ENCODE assay signal across 8 mouse cellular contexts in genomic region chr11:65787421-65788151, GRCm38 (mm10). TPM values are rescaled to one million over a fixed set of nuclear protein-coding genes. Genes with fewer than 3 reads are reported as not detected.
DNase-seq lines count a peak whose midpoint lies in the region; ATAC-seq and TF ChIP-seq lines count a peak whose summit lies in the region.

No protein-coding gene starts in this region.

- H3K36me3 ChIP-seq in heart, embryonic 12.5 days: 0 out of 2 replicates have a peak, but pooled peaks cover 3% of the 10 kb centered on the region
- H3K36me3 ChIP-seq in limb, embryonic 12.5 days: no peaks in the 10 kb centered on the region
- H3K36me3 ChIP-seq in myocyte (ENCODE audit: control insufficient read depth, insufficient read depth): no peaks in the 10 kb centered on the region

- peak overlapping the region; percentile 60 for H3ac ChIP-seq in myocyte (ENCODE audit: control insufficient read depth, insufficient read length)

- H3K79me2 ChIP-seq in myocyte (ENCODE audit: control insufficient read depth, insufficient read depth): peaks cover 50% of the 10 kb centered on the region

- TF ChIP-seq POLR2A in myocyte (IDR thresholded peaks at IDR 0.05; ENCODE audit: insufficient read length, low read depth): no peak

- H3K4me1 ChIP-seq in heart, embryonic 12.5 days (replicated peaks): peaks cover 10% of the 10 kb centered on the region
- peaks cover 11% of the 10 kb centered on the region for H3K4me1 ChIP-seq in limb, embryonic 12.5 days (replicated peaks)

- peak overlapping the region; percentile 86 for H3K4me2 ChIP-seq in heart, embryonic 12.5 days
- H3K4me2 ChIP-seq in limb, embryonic 12.5 days: peak overlapping the region; percentile 75
- H3K4me2 ChIP-seq in myocyte (ENCODE audit: low read depth): peak overlapping the region; percentile 73

- WGBS in heart, embryonic 12.5 days: under 1% methylated on average over 58 of the region's 71 CpGs
- under 1% methylated on average over 71 of the region's 71 CpGs for WGBS in limb, embryonic 12.5 days

- H3K27me3 ChIP-seq in heart, embryonic 12.5 days (replicated peaks): no peaks in the 10 kb centered on the region
- no peaks in the 10 kb centered on the region for H3K27me3 ChIP-seq in limb, embryonic 12.5 days
- no peaks in the 10 kb centered on the region for H3K27me3 ChIP-seq in myocyte (ENCODE audit: control insufficient read depth, insufficient read depth, insufficient read length)

- H3K9me3 ChIP-seq in heart, embryonic 12.5 days (replicated peaks): no peaks in the 10 kb centered on the region
- H3K9me3 ChIP-seq in limb, embryonic 12.5 days: no peaks in the 10 kb centered on the region

- H3K27ac ChIP-seq in heart, embryonic 12.5 days (ENCODE audit: poor library complexity, severe bottlenecking): peak overlapping the region; percentile 80
- H3K27ac ChIP-seq in limb, embryonic 12.5 days: peak overlapping the region; percentile 93

- no peak for DNase-seq in heart, adult 9 months (ENCODE audit: low spot score in 2 of 2)
- peak; percentile 49 for DNase-seq in 3134 (ENCODE audit: extremely low read depth, insufficient read length, low spot score)
- peak; percentile 41 for DNase-seq in MN1 (ENCODE audit: low spot score)
- no peak for DNase-seq in frontal cortex, adult 2 months (ENCODE audit: extremely low spot score in 1 of 2, low spot score in 1 of 2)

- peak; percentile 83 for ATAC-seq in heart, embryonic 12.5 days (ENCODE audit: insufficient number of reproducible peaks, low FRiP score)
- peak; percentile 55 for ATAC-seq in erythroid progenitor cell, adult 5-6 weeks (replicated peaks; ENCODE audit: low FRiP score, poor library complexity, severe bottlenecking)
- ATAC-seq in limb, embryonic 12.5 days (ENCODE audit: insufficient number of reproducible peaks, insufficient read depth, low FRiP score, low TSS enrichment, low read depth): peak; percentile 84

- H3K4me3 ChIP-seq in heart, embryonic 12.5 days: peak overlapping the region; percentile 90
- peak overlapping the region; percentile 97 for H3K4me3 ChIP-seq in limb, embryonic 12.5 days (replicated peaks)
- peak overlapping the region; percentile 40 for H3K4me3 ChIP-seq in myocyte

- peak overlapping the region; percentile 95 for H3K9ac ChIP-seq in heart, embryonic 12.5 days
- peak overlapping the region; percentile 99 for H3K9ac ChIP-seq in limb, embryonic 12.5 days (replicated peaks)

TF ChIP-seq in myocyte, 11 proteins besides CTCF, POLR2A, EP300 and RAD21:
- TF ChIP-seq MYOG (IDR thresholded peaks at IDR 0.05; ENCODE audit: control insufficient read depth in 1 of 3, insufficient read depth in 1 of 3, insufficient read length in 2 of 3, low read depth in 2 of 3) (no peak), TCF3 (IDR thresholded peaks at IDR 0.05; ENCODE audit: insufficient read length, low read depth) (no peak), POLR2AphosphoS2 (IDR thresholded peaks at IDR 0.05; ENCODE audit: insufficient read length, low read depth) (no peak), MYOD1 (IDR thresholded peaks at IDR 0.05; ENCODE audit: control insufficient read depth in 1 of 3, insufficient read length in 2 of 3, low read depth in 2 of 3) (no peak), E2F4 (IDR thresholded peaks at IDR 0.05; ENCODE audit: insufficient read depth) (no peak), REST (IDR thresholded peaks at IDR 0.05; ENCODE audit: insufficient read depth, insufficient read length) (no peak), CEBPB (IDR thresholded peaks at IDR 0.05; ENCODE audit: insufficient read depth, poor library complexity, severe bottlenecking) (no peak), USF1 (IDR thresholded peaks at IDR 0.05; ENCODE audit: low read depth) (no peak), MAX (IDR thresholded peaks at IDR 0.05; ENCODE audit: low read depth) (no peak), SRF (IDR thresholded peaks at IDR 0.05; ENCODE audit: control insufficient read depth, insufficient read length, low read depth) (no peak), TCF12 (IDR thresholded peaks at IDR 0.05; ENCODE audit: insufficient read depth, poor library complexity, severe bottlenecking) (no peak)

RNA-seq across cellular contexts. Expression of gene Map2k4, which starts 0.5 kb away (rescaled TPM):
- polyA plus RNA-seq in heart, embryonic 12.5 days (2016; fragmentation: Nextera tagmentation; extraction: Ambion mirVana): 73.4 and 74.0 TPM in 2 replicates
- 27.8 and 31.0 TPM in 2 replicates for total RNA-seq in erythroid progenitor cell, adult 5-6 weeks (2015; ENCODE audit: low replicate concordance)
- 20.7 and 30.2 TPM in 2 replicates for total RNA-seq in erythroid progenitor cell, adult 5-6 weeks (2017; ENCODE audit: low replicate concordance)
- 68.8 and 75.3 TPM in 2 replicates for polyA plus RNA-seq in limb, embryonic 12.5 days (2016; fragmentation: Nextera tagmentation; extraction: Ambion mirVana)
- polyA plus RNA-seq in myocyte (2012; fragmentation: generic; extraction: Trizol): 29.1 TPM
- 115 and 125 TPM in 2 replicates for polyA plus RNA-seq in frontal cortex, adult 2 months (2012; rRNA removed)

RNA-seq across cellular contexts. Expression of gene Zkscan6, which starts 19.4 kb away (rescaled TPM):
- polyA plus RNA-seq in heart, embryonic 12.5 days (2016; fragmentation: Nextera tagmentation; extraction: Ambion mirVana): 10.6 and 12.3 TPM in 2 replicates
- total RNA-seq in erythroid progenitor cell, adult 5-6 weeks (2015; ENCODE audit: low replicate concordance): 0.42 and 1.8 TPM in 2 replicates
- 2.6 and 5.4 TPM in 2 replicates for total RNA-seq in erythroid progenitor cell, adult 5-6 weeks (2017; ENCODE audit: low replicate concordance)
- 13.8 and 14.4 TPM in 2 replicates for polyA plus RNA-seq in limb, embryonic 12.5 days (2016; fragmentation: Nextera tagmentation; extraction: Ambion mirVana)
- 6.4 TPM for polyA plus RNA-seq in myocyte (2012; fragmentation: generic; extraction: Trizol)
- polyA plus RNA-seq in frontal cortex, adult 2 months (2012; rRNA removed): 10.2 and 10.6 TPM in 2 replicates

Comparison
In these comparisons a context has a peak if more than half of its experiments do, and no peak if none do; other contexts are left out.
1. H3K4me3 ChIP-seq: peak in every context shown above with its lines; median percentile 97 in limb, embryonic 12.5 days; 90 in heart, embryonic 12.5 days; 40 in myocyte.
2. DNase-seq: peak in 3134 (single experiment) and MN1 (single experiment); none in heart, adult 9 months (0 of 2) and frontal cortex, adult 2 months (0 of 2).
3. Peak in every context shown above with its lines, with median percentiles within 50 percentile points of each other: ATAC-seq and H3K4me2 ChIP-seq.